Mouse (Mus musculus) neural tube, embryonic 14.5 days (tissue): Measurements from ENCODE around the gene Anapc1. TPM values are rescaled to one million over a fixed set of nuclear protein-coding genes. Genes with fewer than 3 reads are reported as not detected.

Experiments
- ATAC-seq: fragments of 200-750 bp; cut with Nextera tagmentation; 2 replicates; pipeline ENCODE4 v1.8.0; 2017; ENCODE audit warnings: low read depth, mild to moderate bottlenecking, moderate TSS enrichment, moderate library complexity
- H3K27ac ChIP-seq: fragments of 300-500 bp; sonication (generic); 2 replicates; pipeline ENCODE4 v1.5.1; 2014; ENCODE audit warnings: low read depth, mild to moderate bottlenecking, control low read depth, low read length, moderate library complexity, mixed read lengths
- H3K27me3 ChIP-seq: fragments of 300-500 bp; sonication (generic); 2 replicates; pipeline ENCODE4 v1.6.1; 2014; ENCODE audit warnings: low read length; ENCODE audit not compliant: control insufficient read depth, insufficient read depth
- H3K36me3 ChIP-seq: fragments of 300-500 bp; sonication (generic); 2 replicates; pipeline ENCODE4 v1.6.1; 2014; ENCODE audit warnings: low read length, mixed read lengths; ENCODE audit not compliant: control insufficient read depth, insufficient read depth
- H3K4me1 ChIP-seq: fragments of 300-500 bp; sonication (generic); 2 replicates; pipeline ENCODE4 v1.6.1; 2014; ENCODE audit warnings: low read length; ENCODE audit not compliant: control insufficient read depth, insufficient read depth
- H3K4me2 ChIP-seq: fragments of 300-500 bp; sonication (generic); 2 replicates; pipeline ENCODE4 v1.6.1; 2014; ENCODE audit warnings: mild to moderate bottlenecking, low read depth, low read length, control low read depth
- H3K4me3 ChIP-seq: fragments of 300-500 bp; sonication (generic); 2 replicates; pipeline ENCODE4 v1.5.1; 2014; ENCODE audit warnings: low read depth, low read length, control low read depth, mixed read lengths
- H3K9ac ChIP-seq: fragments of 300-500 bp; sonication (generic); replicated peaks from 2 replicates; pipeline ENCODE4 v1.6.1; 2014; ENCODE audit warnings: low read depth, mild to moderate bottlenecking, control low read depth, low read length, mixed read lengths
- H3K9me3 ChIP-seq: fragments of 300-500 bp; sonication (generic); 2 replicates; pipeline ENCODE4 v1.6.1; 2016; ENCODE audit warnings: low read length; ENCODE audit not compliant: control insufficient read depth
- WGBS: fragments of 180-500 bp; shearing (Covaris S2); extraction: QIAGEN DNeasy Blood & Tissue Kit; methylation state at CpG from one replicate; pipeline ENCODE4 v1.1.7; 2014; 5-methylcytosine and 5-hydroxymethylcytosine counted together
- polyA plus RNA-seq: library from polyadenylated mRNA; unstranded; fragments of >200 nt; fragmentation: Nextera tagmentation; extraction: Ambion mirVana; gene quantifications from 2 replicates; pipeline ENCODE4 v1.2.1, GENCODE M21; 2014

The Anapc1 gene
- polyA plus RNA-seq, 1 experiment from 2014 or later = 58.0 TPM

DNA sequence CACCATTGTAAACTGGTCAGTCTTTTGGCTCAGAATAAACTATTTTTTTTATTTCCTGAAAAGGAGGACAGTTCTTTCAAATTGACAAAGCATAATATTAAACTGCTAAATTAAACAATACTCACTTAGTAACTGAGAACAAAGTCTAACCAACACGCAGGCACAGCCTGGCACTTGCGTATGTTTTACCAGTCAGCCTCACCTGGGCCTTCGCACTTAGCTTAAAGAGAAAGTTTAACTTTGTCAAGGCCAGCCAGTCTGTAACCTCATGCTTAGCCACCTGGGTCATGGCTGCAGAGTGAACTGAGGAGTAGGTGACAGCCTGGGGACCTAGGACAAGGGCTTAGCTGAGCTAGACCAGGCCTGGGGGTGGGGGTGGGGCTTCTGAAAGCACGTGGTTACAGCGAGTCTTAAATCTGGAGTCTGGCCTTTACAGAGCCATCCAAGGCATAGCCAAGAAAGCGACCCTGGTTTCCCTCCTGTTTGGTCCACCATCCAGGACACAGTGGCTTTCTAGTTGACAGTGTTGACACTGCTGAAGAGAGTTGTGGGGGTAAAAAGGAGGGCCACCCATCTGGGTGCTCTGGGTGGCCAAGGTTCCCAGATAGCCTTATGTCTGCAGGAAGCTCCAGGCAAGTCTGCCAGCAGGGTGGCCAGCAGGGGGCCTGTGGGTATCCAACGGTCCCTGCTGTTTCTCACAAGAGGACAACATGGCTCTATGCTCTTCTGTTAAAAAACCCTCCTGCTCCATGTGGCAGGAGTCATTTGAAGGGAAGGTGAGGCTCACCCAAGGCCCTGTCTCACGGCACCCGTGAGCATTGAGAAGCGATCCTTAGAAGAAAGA is 120.7 kb downstream of the Anapc1 start:
- Histone ChIP-seq H3K9me3 (no peaks in the 10 kb centered on the region), H3K36me3 (no peaks in the 10 kb centered on the region), H3K4me3 (no peak overlapping the region), H3K27me3 (no peaks in the 10 kb centered on the region), H3K27ac (no peak overlapping the region), H3K4me1 (no peaks in the 10 kb centered on the region), H3K4me2 (no peak overlapping the region), H3K9ac (no peak overlapping the region)
- no peak for ATAC-seq
- 56% methylated on average over 10 of the region's 10 CpGs for WGBS

DNA sequence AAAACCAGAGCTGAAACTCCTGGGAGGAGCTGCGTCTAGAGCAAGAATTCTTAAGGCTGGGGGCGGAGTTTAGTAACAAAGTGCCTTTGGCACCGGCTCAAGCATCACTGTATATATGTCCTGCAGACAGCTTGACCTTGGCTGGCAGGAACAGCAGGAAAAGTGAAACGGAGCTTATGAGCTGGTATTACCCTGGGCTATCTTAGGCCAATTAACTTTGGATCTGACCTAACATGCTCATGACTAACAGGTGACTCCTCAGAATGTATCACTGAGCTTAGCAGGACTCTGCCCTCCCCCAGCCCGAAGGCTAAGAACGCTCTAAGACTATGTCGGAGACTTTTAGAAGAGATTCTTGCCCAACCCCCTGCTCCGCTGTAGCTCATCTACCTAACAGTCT is 121.3 kb downstream of the Anapc1 start:
- no peak for ATAC-seq
- H3K36me3 ChIP-seq = no peaks in the 10 kb centered on the region
- no peak overlapping the region for H3K4me3 ChIP-seq
- WGBS = 67% methylated on average over 8 of the region's 8 CpGs
- H3K27me3 ChIP-seq = no peaks in the 10 kb centered on the region
- H3K4me2 ChIP-seq = no peak overlapping the region
- H3K9ac ChIP-seq = no peak overlapping the region
- no peaks in the 10 kb centered on the region for H3K4me1 ChIP-seq
- H3K27ac ChIP-seq = no peak overlapping the region
- no peaks in the 10 kb centered on the region for H3K9me3 ChIP-seq

DNA sequence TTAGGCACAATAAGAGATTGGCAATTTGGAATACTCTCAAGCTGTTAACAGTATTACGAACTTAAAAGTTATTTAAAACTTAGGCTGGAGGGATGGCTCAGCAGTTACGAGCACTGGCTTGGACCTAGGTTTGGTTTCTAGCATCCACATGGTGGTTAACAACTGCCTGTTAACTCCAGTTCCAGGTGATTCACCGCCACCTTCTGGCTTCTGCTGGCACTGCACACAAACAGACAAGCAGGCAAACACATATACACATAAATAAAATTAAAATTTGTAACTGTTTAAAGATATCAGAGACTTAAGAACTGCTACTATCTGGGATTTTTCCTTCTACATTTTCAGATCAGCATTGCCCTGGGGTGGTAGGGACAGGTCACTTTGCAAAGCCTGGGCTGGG is 123.0 kb downstream of the Anapc1 start:
- 91% methylated on average over 3 of the region's 3 CpGs for WGBS
- Histone ChIP-seq H3K27ac (no peak overlapping the region), H3K4me2 (no peak overlapping the region), H3K4me3 (no peak overlapping the region), H3K4me1 (no peaks in the 10 kb centered on the region), H3K27me3 (no peaks in the 10 kb centered on the region), H3K36me3 (no peaks in the 10 kb centered on the region), H3K9ac (no peak overlapping the region), H3K9me3 (no peaks in the 10 kb centered on the region)
- ATAC-seq = no peak

Other genes starting within 250 kb of the Anapc1 start
- not detected in 2 replicates for gene Spdye4c, start 96.2 kb downstream of the Anapc1 start, polyA plus RNA-seq
- 1.4 and 2.7 TPM in 2 replicates for gene Mertk, start 11.6 kb upstream of the Anapc1 start, polyA plus RNA-seq
- gene Tmem87b, start 130.7 kb upstream of the Anapc1 start, polyA plus RNA-seq = 37.1 and 41.0 TPM in 2 replicates
- gene Fbln7, start 175.6 kb upstream of the Anapc1 start, polyA plus RNA-seq = 2.8 and 3.0 TPM in 2 replicates